Mouse (Mus musculus) cerebellum, adult (tissue): ENCODE data around the gene Olfr1219.

Experiments used
- ATAC-seq: cut with Nextera tagmentation; 2 replicates; pipeline ENCODE4 v1.9.2; 2017; ENCODE audit warnings: mild to moderate bottlenecking, moderate library complexity, mixed read lengths; ENCODE audit not compliant: insufficient number of reproducible peaks, low FRiP score, low TSS enrichment

The Olfr1219 gene

GRCm38 (mm10) chr2:89083413-89083812 lies at the start of gene Olfr1219:
Gene Olfr1219 (minus strand): TSS chr2:89083513.
- ATAC-seq = no peak

- no peak for ATAC-seq
Observed at GRCm38 (mm10) chr2:89132954-89133353, 49.6 kb upstream of the Olfr1219 start, which contains the start of gene Olfr1222. Gene Olfr1222 (minus strand): TSS chr2:89133054.

GRCm38 (mm10) chr2:89117183-89117582 lies 33.9 kb upstream of the Olfr1219 start, which contains the start of gene Olfr1221:
Gene Olfr1221 (minus strand): TSS chr2:89117283.
- no peak for ATAC-seq

GRCm38 (mm10) chr2:89106735-89107134 lies 23.4 kb upstream of the Olfr1219 start, which contains the start of gene Olfr1220:
Gene Olfr1220 (minus strand): TSS chr2:89106835.
- ATAC-seq = no peak

- no peak for ATAC-seq
Observed at GRCm38 (mm10) chr2:89105651-89106050, 22.3 kb upstream of the Olfr1219 start.

- ATAC-seq = no peak
Observed at GRCm38 (mm10) chr2:89093848-89094247, 10.5 kb upstream of the Olfr1219 start.

- no peak for ATAC-seq
Observed at GRCm38 (mm10) chr2:89081487-89081886, 1.8 kb downstream of the Olfr1219 start.

GRCm38 (mm10) chr2:89061087-89061486 lies 22.2 kb downstream of the Olfr1219 start, which contains the start of gene Olfr1218:
Gene Olfr1218 (minus strand): TSS chr2:89061187.
- ATAC-seq = no peak

GRCm38 (mm10) chr2:89031965-89032364 lies 51.3 kb downstream of the Olfr1219 start, which contains the start of gene Olfr1217:
Gene Olfr1217 (minus strand): TSS chr2:89032065.
- no peak for ATAC-seq
